Mouse (Mus musculus) monocyte, adult 2 months (primary cell): ENCODE results near the gene Tbcd.
"Not testable (repeated sequence)": the region's sequence is repeated elsewhere in the genome, so short reads cannot be mapped to it uniquely, and the experiment has no call there.

Source experiments
- DNase-seq, 2 experiments: peaks; one replicate each; pipeline ENCODE4 v3.0.0; 2022; ENCODE audit warnings: low spot score in 2 of 2, low read depth in 1 of 2

The Tbcd gene

GRCm38 (mm10) chr11:121651983-121652382, 200.2 kb downstream of the Tbcd start:
- DNase-seq = no peak

- DNase-seq = peak in 1 of 2 experiments; percentile 51
Observed at GRCm38 (mm10) chr11:121652547-121653305, 201.0 kb downstream of the Tbcd start.

DNA sequence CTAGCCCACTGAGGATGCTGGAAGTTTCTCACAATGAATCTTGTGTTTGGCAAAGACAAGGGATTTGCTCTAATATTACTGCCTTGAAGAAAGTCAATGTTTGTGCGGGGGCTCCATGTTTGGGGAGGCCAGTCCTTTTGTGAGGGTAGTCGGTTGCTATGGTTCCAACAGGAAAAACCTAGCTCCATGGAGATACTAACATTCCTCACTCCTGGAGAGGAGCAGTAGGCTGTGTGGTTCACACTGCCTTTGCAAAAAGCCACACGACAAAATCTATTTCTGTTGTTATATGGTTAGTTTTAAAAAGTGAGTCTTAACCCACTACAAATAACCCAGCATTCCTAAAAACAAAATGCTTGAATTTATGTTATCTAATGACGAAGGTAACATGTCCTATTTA, 201.9 kb downstream of the Tbcd start:
- no peak for DNase-seq

DNA sequence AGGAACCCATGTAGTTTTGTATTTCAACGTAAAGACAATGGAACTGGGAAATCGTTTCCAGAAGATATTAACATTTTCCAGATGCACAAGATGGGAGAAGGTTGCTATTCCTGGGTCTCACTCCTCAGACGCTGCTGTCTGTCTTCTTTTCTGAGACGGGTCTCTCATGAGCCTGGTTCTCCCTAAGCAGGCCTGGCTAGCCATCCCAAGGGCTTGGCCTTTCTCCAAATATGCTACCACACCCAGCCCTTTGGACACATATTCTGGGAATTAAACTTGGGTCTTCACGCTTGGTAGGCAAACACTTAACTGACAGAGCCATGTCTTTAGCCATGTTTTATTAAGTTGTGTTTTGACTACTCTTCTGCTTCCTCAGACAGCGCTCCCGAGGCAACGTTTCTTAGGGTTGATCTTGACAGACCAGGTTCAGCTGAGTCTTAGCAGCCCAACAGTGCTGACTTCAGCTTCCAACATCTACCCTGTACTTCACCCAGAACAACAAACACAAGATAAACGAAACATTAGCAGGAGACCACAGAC, 202.7 kb downstream of the Tbcd start:
- DNase-seq = no peak

DNA sequence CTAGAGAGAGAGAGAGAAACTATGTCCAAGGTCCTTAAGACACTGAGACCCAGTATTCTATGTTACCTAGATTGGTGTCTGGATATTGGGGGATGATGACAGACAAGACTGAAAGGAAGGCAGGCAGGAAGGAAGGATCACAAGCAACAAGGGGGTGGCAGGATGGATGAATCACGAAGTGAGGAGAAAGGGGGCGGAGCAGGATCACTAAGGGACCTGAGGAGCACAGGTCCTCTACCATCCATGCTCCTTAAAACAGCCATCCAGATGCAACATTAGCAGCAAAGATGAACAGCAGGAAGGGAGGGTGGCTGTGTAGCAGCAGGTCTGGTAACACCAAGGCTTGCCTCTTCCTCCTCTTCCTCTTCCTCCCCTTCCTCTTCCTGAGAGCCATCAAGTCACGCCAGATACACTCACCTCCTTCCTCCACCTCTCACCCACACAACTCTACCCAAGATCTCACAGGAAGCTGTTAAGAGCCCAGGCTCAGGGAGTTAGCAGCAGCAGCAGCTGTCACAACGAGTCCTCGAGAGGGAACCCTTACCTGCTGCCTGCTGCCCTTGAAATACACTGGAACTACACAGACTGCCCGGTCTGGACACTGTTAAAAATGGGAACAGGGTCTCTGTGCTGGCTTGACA, 203.5 kb downstream of the Tbcd start:
- DNase-seq = no peak

GRCm38 (mm10) chr11:121655807-121656511, 204.2 kb downstream of the Tbcd start:
- DNase-seq = no peak

DNA sequence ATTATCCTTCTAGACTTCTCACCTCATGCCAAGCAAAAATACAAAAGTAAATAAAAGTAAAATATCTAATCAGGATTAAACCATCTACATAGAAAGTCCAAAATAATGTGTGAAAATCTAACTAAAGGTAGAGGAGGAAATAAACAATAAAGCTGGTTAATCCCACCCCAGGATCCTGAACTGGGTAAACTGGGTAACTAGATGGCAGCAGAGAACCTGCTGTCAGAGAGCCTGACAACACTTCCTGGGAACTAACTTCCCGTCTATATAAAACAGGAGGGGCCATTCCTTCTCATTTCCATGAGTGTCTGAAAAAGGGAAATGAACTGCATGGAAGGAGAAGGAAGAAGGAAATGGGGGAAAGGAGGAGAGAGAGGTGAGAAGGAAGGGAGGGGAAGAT, 206.4 kb downstream of the Tbcd start:
- no peak for DNase-seq

GRCm38 (mm10) chr11:121660604-121661003, 208.9 kb downstream of the Tbcd start:
- DNase-seq = not testable (repeated sequence)

- no peak for DNase-seq
Observed at GRCm38 (mm10) chr11:121661116-121661515, 209.4 kb downstream of the Tbcd start.
